Comparison of ENCODE assay signal across 8 mouse cellular contexts in the genomic region with DNA sequence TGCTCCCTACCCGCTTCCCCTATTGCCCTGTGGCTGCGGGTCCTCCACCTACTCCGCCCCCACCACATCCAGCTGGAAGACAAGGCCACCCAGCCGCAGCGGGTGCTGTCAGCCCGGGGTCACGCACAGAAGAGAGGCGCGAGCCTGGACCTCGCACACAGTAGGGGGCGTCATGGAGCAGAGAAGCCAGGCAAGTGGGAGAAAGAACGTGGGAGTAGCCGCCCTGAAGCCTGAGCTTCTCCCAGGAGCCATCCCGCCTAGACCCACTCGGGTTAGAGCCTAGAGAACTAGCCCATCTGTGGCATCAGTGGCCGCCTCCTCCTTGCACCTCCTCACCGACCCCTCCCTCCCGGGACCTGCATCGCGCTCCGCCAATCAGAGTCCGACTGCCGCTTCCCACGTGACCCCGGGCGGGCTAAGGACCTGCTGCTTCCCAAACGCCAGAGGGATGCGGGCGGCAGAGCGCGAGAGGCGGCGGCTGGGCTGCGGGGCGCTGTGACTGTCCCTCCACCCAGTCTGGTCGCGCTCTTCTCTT. TPM values are rescaled to one million over a fixed set of nuclear protein-coding genes. Genes with fewer than 3 reads are reported as not detected.
A peak's percentile ranks its signal among the peaks of the same experiment; 100 is the strongest.
DNase-seq lines count a peak whose midpoint lies in the region; ATAC-seq and TF ChIP-seq lines count a peak whose summit lies in the region.

No protein-coding gene starts in this region.

- H3K9ac ChIP-seq in hindbrain, postnatal 0 days (replicated peaks; ENCODE audit: low read length), result peak overlapping the region; percentile 63

- ATAC-seq in hindbrain, postnatal 0 days, result peak; percentile 96

- peak overlapping the region; percentile 86 for H3K4me2 ChIP-seq in hindbrain, postnatal 0 days (ENCODE audit: low read depth, low read length)

- WGBS in hindbrain, postnatal 0 days, result under 1% methylated on average over 36 of the region's 37 CpGs

- peak overlapping the region; percentile 91 for H3K27ac ChIP-seq in hindbrain, postnatal 0 days

- DNase-seq in ZHBTc4 (ENCODE audit: low read depth, low spot score), result peak; percentile 96
- peak; percentile 96 for DNase-seq in embryo, embryonic 10 days (ENCODE audit: low spot score)
- DNase-seq in gastrocnemius, postnatal 10 days, result peak; percentile 83
- DNase-seq in hindbrain, postnatal 0 days (ENCODE audit: low spot score), result peak; percentile 96
- DNase-seq in left cerebral cortex, adult 11 months (ENCODE audit: low spot score), result peak; percentile 96
- peak; percentile 72 for DNase-seq in lung, postnatal 14 days
- peak; percentile 98 for DNase-seq in retina, postnatal 1 day
- peak; percentile 51 for DNase-seq in urinary bladder, postnatal 25 days (ENCODE audit: low spot score)

- peak overlapping the region; percentile 81 for H3K4me3 ChIP-seq in hindbrain, postnatal 0 days (ENCODE audit: low read length)

- no peaks in the 10 kb centered on the region for H3K9me3 ChIP-seq in hindbrain, postnatal 0 days (ENCODE audit: low read length)

- H3K4me1 ChIP-seq in hindbrain, postnatal 0 days (ENCODE audit: insufficient read depth, low read length), result no peaks in the 10 kb centered on the region

- H3K36me3 ChIP-seq in hindbrain, postnatal 0 days (ENCODE audit: insufficient read depth, low read length), result no peaks in the 10 kb centered on the region

- TF ChIP-seq CTCF in hindbrain, postnatal 0 days (IDR thresholded peaks at IDR 0.05; ENCODE audit: low read depth), result peak; percentile 58

- H3K27me3 ChIP-seq in hindbrain, postnatal 0 days (ENCODE audit: insufficient read depth, low read length), result no peaks in the 10 kb centered on the region

RNA-seq across cellular contexts. Expression of gene Tmeff2, which starts 26.7 kb away (rescaled TPM):
- 1 to 10 TPM; 6.6 to 9.3 TPM for total RNA-seq in gastrocnemius, postnatal 10 days (2021)
- total RNA-seq in hindbrain, postnatal 0 days (2014; rRNA removed), result 34.6 and 37.8 TPM in 2 replicates
- polyA plus RNA-seq in hindbrain, postnatal 0 days (2015; fragmentation: Nextera tagmentation; extraction: Ambion mirVana), result 62.1 and 63.6 TPM in 2 replicates

Comparison
In these comparisons a context has a peak if more than half of its experiments do, and no peak if none do; other contexts are left out.
1. Peak in every context shown above with its lines: DNase-seq, ATAC-seq, H3K4me3 ChIP-seq and H3K27ac ChIP-seq.